Mouse (Mus musculus): ENCODE measurements around the gene Hmga1. TPM values are rescaled to one million over a fixed set of nuclear protein-coding genes. Genes with fewer than 3 reads are reported as not detected.

Gene Hmga1
- 55.2 and 57.7 TPM in 2 replicates for polyA plus RNA-seq (2012; rRNA removed)

GRCm38 (mm10) chr17:27556315-27557011, at the start of gene Hmga1:
Hmga1 (plus strand) TSS chr17:27556497.

GRCm38 (mm10) chr17:27521303-27521702, 35.0 kb upstream of the Hmga1 start, which contains the start of gene Grm4:
Grm4 (minus strand) TSS chr17:27521403.

GRCm38 (mm10) chr17:27565163-27565941, 9.1 kb downstream of the Hmga1 start, which contains the start of gene AI413582:
AI413582 (minus strand) TSS chr17:27565756.

Other genes starting within 250 kb of the Hmga1 start
- 6.6 and 7.1 TPM in 2 replicates for gene Grm4, start 35.1 kb upstream of the Hmga1 start, polyA plus RNA-seq (2012; rRNA removed)
- 41.5 and 44.2 TPM in 2 replicates for gene AI413582, start 9.3 kb downstream of the Hmga1 start, polyA plus RNA-seq (2012; rRNA removed)
- gene Nudt3, start 67.0 kb downstream of the Hmga1 start, polyA plus RNA-seq (2012; rRNA removed): 102 and 148 TPM in 2 replicates
- not detected in 2 replicates for gene RPS10-NUDT3, start 78.7 kb downstream of the Hmga1 start, polyA plus RNA-seq (2012; rRNA removed)
- gene Rps10, start 80.2 kb downstream of the Hmga1 start, polyA plus RNA-seq (2012; rRNA removed): 1,844 and 2,082 TPM in 2 replicates
- 6.2 and 7.9 TPM in 2 replicates for gene Pacsin1, start 99.0 kb downstream of the Hmga1 start, polyA plus RNA-seq (2012; rRNA removed)
- 20.5 and 29.6 TPM in 2 replicates for gene Spdef, start 172.5 kb downstream of the Hmga1 start, polyA plus RNA-seq (2012; rRNA removed)

All from ovary, adult 2 months (tissue).